Mouse (Mus musculus): ENCODE data around the gene Camta2.

- no peak for TF ChIP-seq CTCF (conservative IDR thresholded peaks at IDR 0.05; ENCODE audit: low read length)
- no peak for TF ChIP-seq NANOG (IDR thresholded peaks at IDR 0.05; ENCODE audit: borderline replicate concordance, low read length)
- TF ChIP-seq POU5F1 (IDR thresholded peaks at IDR 0.05; ENCODE audit: borderline replicate concordance, low read length), result no peak
Observed at GRCm38 (mm10) chr11:70726585-70726984, 38.7 kb upstream of the Camta2 start.

All from E14TG2a.4 (cell line).